Mouse (Mus musculus): ENCODE measurements around the gene Exph5.

The Exph5 gene

DNA sequence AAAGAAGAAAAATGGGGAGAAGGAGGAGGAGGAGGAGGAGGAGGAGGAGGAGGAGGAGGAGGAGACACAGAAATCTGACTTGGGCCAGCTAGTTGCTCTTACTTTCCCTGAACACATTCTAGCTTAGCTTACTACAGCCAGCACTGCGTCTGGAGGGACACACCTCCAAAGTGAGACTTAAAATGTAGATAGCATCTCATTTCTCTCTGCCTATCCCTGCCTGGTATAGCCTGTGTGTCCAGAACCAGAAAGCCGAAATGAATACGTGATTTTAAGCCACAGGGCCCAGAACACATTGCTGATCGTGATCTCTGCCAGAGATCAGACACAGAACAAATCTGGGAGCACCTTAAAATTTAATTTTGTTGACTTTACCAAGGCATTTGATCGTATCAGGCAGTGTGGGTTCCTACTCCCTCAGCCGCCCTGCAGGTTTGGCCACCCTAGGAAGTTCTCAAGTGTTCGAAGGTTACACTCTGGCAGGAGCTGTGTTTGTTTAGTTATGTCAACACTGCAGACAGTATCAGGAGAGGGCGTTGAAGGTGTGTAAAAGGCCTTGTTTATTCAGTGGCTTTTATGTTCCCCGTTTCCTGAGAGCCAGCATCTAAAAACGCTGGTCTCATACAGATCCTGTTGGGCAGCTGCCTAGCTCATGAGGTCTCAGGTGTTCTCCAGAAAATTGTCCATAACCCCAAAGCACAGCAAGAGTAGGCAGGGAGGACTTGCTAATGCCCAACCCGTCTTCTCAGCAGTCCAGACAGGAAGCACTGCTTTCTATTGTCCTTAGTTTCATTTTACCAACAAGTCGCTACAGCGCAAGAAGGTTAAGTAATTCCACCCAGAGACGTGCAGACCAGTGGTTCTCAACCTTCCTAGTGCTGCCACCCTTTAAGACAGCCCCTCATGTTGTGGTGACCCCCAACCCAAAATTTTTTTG is 55.0 kb downstream of the Exph5 start:
- DNase-seq (ENCODE audit: extremely low spot score, low spot score): no peak

DNA sequence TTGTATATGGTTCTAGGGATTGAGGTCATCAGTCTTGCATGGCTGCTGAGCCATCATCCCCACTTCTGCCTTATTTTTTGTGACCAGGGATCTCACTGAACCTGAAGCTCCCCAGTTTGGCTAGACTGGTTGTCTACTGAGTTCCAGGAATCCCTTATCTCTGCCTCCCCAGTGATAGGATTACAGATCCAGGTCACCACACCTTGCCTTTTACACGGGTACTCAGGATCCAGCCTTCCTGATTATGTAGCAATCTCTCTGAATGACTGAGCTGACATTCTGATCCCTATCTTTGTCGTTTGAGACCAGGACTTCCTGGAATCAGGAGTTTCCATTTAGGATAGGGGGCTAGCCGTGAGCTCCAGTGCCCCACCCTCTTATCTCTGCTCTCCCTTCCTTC is 69.9 kb downstream of the Exph5 start:
- DNase-seq (ENCODE audit: extremely low spot score, low spot score): no peak

DNA sequence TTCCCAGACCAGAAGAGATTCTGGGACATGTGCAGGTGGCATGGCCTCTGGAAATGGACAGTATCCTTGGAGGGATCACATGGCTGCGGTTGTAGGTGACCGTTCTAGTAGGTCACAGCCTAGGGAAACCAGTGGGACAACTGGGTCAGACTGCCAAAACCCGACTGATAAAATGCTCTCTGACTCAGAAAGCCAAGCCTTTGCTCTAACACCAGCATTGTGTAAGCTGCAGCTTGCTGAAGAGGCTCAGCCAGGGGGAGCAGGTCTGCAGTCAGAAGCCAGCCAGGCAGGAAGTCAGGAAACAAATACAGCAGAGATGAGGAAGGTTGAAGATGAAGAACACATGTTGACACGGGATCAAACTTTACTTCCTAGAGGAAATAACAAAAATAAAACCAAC is 74.4 kb downstream of the Exph5 start:
- DNase-seq (ENCODE audit: extremely low spot score, low spot score): no peak

DNA sequence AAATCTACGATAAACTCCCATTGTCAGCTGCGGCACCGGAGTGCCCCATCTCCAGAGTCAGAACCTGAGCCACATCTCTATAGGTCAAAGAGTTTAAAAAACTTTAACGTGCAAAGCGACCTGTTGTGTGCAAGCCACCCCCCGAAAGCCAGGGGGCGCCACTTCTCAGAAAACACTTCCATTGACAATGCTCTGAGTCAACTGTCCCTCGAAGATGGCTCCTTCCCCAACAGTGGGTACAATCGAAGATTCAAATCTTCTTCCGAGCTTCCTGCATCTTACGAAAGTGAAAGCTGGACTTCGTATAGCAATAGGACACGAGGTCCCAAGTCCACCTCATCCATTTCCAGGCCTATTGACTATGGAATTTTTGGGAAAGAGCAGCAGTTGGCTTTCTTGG is 75.3 kb downstream of the Exph5 start:
- no peak for DNase-seq (ENCODE audit: extremely low spot score, low spot score)

DNA sequence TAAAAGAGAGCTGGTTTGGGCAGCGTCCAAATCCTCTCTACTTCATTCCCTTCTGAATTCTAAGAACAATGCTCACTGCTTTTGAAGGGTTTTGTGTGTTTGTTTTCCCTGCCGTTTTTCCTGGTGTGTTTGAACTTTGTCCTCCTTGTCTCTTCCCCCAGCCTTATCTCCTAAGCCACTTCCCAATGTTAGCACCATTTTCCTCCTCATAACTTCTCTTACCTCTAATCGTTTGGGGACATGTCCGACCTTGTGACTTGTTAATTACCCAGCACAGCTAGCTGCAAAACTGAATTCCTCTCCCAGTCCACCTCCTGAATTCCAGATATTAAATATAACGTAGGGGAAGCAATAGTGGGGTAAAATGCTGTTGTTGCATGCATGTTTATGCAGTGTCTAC is 76.1 kb downstream of the Exph5 start:
- DNase-seq (ENCODE audit: extremely low spot score, low spot score): no peak

DNA sequence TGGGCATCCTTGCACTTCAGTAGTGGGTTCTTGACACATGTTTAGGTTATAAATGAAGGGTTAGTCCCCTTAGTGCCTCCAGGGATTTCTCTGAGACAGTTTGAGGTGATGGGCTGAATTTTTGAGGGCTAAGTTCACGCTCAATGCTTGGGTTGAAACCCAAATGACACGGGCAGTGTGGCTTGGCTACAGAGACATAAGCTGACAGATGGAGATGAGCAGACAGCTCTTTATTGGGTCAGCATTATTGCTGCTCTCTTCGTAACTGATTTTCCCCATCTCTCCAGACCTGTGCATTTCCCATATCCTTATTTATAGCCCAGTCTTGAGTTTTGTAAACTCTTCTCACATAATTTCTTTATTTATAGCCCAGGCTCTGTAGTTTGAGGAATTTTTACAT is 76.7 kb downstream of the Exph5 start:
- DNase-seq (ENCODE audit: extremely low spot score, low spot score): no peak

DNA sequence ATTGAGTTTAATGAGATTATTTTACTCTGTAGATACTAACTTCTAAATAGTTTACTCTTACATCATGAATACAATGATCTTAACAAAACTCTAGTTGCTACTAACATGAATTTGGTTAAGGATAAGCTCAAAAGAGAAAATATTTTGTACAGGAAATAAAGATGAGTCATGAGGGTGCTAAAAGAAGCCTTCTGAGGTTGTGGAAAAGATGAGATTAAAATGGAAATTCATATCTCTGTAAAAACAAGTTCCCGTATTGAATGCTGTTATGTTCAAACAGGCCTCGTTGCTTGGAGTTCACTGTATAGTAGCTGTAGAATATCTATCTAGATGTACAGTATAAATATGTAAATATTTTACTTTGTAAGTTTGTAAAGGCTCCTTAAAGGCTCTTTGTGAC is 79.1 kb downstream of the Exph5 start:
- DNase-seq (ENCODE audit: extremely low spot score, low spot score): no peak

DNA sequence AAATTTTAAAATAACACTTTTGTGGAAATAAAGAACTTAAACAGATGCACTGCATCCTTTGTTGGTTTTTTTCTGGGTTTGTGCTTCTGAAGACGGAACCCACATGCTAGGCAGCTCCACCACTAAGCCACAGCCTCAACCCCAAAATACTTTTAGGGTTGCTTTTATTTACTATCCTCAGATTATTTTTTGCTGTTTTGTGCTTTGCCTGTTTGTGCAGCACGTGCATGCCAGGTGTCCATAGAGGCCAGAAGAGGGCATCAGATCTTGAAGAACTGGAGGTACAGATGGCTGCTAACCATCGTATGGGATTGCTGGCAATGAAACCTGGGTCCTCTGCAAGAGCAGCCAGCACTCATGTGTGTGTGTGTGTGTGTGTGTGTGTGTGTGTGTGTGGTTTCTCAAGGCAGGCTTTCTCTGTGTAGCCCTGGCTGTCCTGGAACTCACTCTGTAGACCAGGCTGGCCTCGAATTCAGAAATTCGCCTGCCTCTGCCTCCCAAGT is 79.7 kb downstream of the Exph5 start:
- no peak for DNase-seq (ENCODE audit: extremely low spot score, low spot score)

DNA sequence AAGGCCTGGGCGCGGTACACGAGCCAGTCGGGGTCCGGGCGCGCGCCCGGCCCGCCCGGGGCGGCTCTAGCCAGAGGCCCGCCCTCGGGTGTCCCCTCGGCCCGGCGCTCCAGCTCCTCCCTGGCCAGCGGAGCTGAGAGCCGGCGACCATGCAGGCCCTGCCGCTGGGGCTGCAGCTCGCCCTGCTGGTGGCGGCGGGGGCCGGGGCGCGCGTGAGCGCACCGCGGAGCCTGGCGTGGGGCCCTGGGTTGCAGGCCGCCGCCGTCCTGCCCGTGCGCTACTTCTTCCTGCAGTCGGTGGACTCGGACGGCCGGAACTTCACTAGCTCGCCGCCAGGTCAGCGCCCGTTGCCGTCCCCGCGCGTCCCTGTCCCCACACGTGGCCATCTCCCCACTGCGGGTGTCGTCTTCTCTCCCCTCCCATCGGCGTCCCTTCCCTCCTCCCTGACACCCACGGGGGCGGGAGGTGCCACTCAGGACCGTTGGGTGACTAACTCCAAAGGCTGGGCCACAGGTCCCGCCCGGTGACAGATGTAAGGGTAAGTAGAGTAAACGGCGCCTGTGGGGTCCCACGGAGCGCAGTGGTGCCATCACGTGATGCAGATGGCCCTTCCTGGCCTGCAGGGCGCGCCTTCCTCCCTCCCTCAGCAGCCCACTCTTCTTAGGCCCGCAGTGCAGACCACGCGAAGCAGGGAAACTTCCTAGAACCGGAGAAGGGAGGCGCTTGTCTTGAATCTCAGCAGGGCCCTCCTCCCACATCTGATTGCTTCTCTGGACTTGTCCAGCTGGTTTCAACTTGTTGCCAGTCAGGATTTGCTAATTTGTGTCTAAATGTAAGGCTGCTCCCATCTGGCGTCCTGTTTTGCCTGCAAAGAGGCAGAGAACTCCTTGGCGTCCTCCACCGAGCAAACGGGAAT is 82.7 kb downstream of the Exph5 start, which contains the start of gene Kdelc2:
Gene Kdelc2, plus strand, starts transcription at position 75 of the 916 bp plus-strand sequence.
- peak; percentile 83 for DNase-seq (ENCODE audit: extremely low spot score, low spot score)

DNA sequence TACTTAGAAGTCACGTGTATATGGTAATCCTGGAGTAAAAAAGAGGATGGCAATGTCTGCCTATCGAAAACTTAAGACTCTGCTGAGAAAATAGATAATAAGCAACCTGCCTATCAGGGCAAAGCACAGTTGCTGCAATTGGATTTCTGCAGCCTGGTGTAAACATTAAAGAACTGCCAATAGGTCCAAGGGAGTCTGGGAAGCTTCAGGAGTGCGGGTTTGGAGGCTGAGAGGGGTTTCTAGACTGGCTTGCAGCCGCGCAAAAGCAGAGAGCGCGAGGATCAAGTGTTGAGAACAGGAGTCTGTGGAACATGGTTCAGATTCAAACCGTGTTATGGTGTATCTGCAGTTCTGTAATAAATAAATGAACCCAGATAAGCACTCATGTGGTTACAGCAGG is 83.4 kb downstream of the Exph5 start:
- DNase-seq (ENCODE audit: extremely low spot score, low spot score): no peak

DNA sequence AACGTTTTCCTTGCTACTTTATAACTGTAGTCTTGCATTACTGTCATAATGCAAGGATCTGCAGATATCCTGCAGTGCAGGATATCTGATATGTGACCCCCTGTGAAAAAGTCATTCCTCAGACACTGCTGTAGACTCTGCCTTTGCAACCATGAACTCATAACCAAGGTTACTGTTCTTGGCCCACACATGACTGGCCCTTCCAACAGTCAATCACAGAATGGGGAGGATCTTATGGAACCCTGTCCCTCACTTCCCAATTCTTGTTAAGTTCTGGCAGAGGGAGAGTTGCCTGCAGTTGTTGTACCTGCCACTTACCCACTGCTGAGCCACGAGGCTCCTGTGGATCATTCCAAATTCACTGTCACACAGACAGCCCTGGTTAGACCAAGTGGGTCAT is 86.0 kb downstream of the Exph5 start:
- no peak for DNase-seq (ENCODE audit: extremely low spot score, low spot score)

DNA sequence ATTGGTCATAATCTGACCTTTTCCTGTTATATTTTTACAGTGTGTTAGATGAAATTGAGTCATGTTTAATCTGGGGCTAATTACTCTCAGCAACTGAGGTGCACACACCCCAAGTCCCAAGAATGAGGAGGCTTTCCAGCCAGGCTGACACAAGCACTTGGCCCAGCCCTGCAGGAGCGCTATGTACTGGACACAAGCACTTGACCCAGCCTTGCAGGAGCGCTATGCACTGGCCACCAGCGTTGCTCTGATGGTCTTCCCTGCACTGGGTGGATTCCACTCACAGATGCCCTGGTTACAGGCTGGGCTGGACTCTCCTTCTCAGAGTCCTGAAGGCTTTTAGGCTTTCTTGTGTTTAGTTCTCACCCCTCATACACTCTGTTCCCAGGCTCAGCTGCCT is 87.6 kb downstream of the Exph5 start:
- no peak for DNase-seq (ENCODE audit: extremely low spot score, low spot score)

DNA sequence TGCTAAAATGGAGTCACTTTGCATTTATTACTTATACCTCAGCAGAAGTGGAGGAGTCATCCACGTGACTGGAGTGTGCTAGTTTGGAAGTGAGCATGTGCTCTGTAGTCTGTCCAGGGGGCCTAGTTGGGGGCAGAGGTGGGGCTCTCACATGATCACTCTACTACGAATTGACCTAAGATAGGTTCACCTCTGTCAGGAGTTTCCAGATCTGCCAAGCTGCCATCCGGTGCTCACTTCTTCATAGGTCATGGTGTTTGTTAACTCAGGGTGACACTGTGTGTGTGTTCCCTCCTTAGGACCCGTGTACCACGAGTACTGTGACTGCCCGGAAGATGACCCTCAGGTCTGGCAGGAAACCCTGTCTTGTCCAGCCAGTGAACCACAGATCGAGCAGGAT is 88.7 kb downstream of the Exph5 start:
- DNase-seq (ENCODE audit: extremely low spot score, low spot score): no peak

DNA sequence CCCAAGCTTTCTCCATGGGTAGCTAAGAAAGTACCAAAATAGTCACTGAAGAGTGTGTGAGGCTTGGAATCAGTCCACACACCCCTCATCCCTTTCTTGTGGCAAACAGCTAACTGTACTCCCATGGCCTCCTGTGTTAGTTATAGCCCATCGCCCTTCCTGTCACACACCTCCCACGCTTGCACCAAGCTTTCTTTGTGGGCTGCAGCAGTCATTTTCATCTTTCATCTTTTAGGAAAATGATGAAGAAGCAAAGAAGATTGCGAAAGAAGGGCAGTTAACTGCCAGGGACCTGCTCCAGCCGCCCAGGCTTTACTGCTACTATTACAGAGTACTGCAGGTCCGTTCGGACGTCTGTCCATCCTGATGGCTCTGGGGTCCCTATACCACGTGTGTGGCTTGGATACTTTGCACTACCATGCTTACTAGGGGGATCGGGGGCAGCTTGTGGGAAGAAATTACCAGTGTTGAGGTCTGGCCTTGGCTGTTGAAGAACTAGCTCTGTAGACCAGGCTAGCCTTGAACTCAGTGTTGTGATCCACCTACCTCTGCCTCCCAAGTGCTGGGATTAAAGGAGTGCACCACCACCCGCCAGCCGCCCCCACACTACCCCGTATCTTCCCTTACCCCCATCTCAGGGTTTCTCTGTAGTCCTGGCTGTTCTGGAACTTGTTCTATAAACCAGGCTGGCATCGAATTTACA is 96.4 kb downstream of the Exph5 start:
- no peak for DNase-seq (ENCODE audit: extremely low spot score, low spot score)

DNA sequence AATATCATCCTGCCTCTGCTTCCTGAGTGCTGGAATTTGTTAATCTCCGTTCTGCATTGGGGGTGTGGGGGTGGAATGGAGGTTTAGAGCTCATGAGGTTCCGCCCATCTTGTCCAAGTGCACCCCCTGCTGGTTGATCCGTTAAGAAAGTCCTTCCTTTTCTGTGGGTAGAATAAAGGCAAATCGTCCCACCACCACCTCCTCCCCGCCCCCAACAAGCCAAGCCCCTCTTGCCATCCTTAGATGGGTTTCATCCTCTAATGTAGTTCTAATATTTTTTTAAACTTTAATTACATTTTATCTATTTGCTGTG is 96.9 kb downstream of the Exph5 start:
- peak; percentile 58 for DNase-seq (ENCODE audit: extremely low spot score, low spot score)

DNA sequence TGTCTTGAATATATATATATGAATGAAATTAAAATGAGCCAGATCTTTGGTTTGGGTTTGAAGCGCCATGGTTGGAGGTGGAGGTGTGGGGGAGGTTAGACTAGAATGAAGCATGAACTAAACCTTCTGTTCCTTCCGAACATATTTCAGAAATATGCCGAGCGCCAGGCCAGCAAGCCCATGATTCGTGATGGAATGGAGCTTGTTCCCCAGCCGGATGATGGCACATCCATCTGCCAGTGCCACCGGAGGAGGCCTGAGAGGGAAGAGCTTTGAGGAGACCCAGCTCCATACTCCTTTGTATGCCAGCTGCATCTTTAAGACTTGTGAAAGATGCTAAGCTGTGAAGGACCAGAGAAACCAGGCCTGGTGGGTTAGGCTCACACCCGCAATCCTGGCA is 98.1 kb downstream of the Exph5 start:
- no peak for DNase-seq (ENCODE audit: extremely low spot score, low spot score)

DNA sequence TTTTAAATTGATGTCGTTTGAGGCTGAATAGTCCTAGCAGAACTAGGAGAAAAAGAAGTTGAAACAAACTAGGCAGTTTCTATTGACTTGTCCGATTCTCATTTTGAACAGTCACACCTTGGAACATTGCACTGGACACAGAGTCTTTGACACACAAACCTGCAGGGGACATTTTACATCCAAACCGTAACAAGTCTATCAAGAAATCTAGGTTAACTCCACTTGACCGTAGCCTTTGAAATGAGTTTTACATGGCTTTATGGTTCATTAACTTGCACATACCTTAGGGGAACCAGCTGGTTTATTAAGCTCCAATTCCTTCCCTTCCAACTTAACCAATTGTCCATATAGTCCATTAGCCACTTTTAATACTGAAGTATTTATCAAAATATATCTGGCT is 99.2 kb downstream of the Exph5 start:
- no peak for DNase-seq (ENCODE audit: extremely low spot score, low spot score)

DNA sequence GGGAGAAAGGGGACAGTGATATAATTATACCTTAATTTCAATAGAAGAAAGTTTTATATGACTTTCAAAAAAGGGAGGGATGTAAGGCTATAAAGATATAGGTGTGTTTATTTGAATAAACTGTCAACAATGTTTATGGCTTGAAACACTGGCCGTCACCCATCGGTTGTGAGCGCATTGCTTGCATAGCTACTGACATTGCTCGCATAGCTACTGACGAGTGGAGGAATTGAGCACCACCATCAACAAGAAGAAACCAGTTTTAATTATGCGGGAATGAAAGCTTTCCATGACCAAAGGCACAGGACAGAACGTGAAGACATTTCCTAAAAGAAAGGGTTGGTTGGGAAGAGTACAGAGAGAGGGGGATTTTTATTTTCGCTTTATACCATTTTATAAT is 99.7 kb downstream of the Exph5 start:
- no peak for DNase-seq (ENCODE audit: extremely low spot score, low spot score)

DNA sequence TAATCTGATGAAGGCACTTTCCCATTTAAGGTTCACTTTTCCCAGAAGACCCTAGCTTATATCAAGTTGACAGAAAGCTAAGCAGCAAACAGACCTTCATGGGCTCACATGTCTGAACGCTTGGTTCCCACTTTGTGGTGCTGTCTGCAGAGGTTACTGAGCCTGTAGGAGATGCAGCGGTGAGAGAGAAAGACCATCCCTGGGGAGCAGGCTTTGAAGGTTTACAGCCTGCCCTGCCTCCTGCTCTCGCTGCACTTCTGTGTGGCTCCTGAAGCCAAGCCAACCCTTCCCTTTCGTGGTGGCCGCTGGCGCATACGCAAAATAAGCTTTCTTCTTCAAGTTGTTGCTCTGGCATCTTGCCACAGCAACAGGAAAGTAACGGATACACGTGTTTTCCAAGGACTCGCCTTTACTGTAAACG is 100.8 kb downstream of the Exph5 start, which contains the start of gene 4930550C14Rik:
Gene 4930550C14Rik, plus strand, starts transcription at position 35 of the 421 bp plus-strand sequence.
- DNase-seq (ENCODE audit: extremely low spot score, low spot score): no peak

DNA sequence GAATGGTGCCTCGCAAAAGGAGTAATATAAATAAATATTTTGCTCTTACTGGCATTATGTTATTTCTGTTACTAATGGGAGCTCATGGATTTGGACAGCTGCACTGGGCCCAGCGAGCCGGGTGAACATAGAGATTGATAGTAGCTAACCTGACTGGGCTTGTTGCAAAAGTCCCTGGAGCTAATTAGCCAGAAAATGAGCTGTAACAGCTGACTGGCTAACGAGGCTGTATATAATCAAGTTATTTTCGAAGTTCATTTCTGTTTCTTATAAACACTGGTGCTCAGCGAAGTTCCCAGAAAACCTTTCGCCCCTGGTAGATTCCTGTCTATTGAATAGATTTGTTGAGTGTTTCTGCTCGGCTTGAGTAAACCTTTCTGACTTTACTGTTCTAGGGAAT is 101.5 kb downstream of the Exph5 start:
- DNase-seq (ENCODE audit: extremely low spot score, low spot score): no peak

DNA sequence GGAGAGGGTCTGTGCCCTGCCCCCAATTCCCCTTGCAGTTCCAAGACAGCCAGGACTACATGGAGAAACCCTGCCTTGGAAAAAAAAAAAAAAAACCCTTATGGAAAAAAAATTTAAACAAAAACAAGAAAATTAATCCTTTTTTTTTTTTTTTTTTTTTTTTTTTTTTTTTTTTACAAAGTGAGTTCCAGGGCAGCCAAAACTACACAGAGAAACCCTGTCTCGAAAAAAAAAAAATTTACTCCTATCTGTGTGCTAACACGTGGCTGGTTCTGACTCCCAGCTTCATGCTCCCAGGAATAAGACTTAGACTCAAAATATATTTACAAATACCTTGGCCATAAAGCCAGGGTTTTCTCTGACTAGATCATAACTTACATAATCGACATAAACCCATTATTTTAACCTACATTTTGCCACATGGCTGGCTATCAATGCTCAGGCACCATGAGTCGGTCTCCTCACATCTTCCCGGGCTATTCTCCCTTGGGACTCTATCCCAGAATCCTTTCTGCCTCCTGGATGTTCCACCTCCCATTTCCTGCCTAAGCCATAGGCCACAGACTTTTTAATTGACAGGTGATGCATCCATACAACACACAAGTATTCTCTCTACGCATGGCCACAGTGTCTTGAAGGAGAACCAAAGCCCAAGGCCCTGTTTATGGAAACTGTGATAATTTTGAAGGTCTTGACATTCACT is 102.7 kb downstream of the Exph5 start:
- no peak for DNase-seq (ENCODE audit: extremely low spot score, low spot score)

Data from neural tube, embryonic 10.5 days (tissue).